Mouse (Mus musculus) stomach, embryonic 16.5 days (tissue): ENCODE measurements around the gene Rtn2. TPM values are rescaled to one million over a fixed set of nuclear protein-coding genes. Genes with fewer than 3 reads are reported as not detected.
A peak's percentile ranks its signal among the peaks of the same experiment; 100 is the strongest.

ENCODE experiments used
- ATAC-seq: fragments of 200-750 bp; cut with Nextera tagmentation; 2 replicates; pipeline ENCODE4 v1.8.0; 2017; ENCODE audit warnings: moderate number of reproducible peaks, moderate TSS enrichment; ENCODE audit not compliant: insufficient read depth, low FRiP score
- H3K27ac ChIP-seq: fragments of 300-500 bp; sonication (generic); 2 replicates; pipeline ENCODE4 v1.5.1; 2014; ENCODE audit warnings: low read length
- H3K27me3 ChIP-seq: fragments of 300-500 bp; sonication (generic); 2 replicates; pipeline ENCODE4 v1.6.1; 2014; ENCODE audit warnings: low read length, control low read depth, mixed read lengths; ENCODE audit not compliant: control insufficient read depth, insufficient read depth
- H3K36me3 ChIP-seq: fragments of 300-500 bp; sonication (generic); 2 replicates; pipeline ENCODE4 v1.6.1; 2014; ENCODE audit warnings: low read length; ENCODE audit not compliant: control insufficient read depth, insufficient read depth
- H3K4me1 ChIP-seq: fragments of 300-500 bp; sonication (generic); 2 replicates; pipeline ENCODE4 v1.6.1; 2014; ENCODE audit warnings: low read length, control low read depth, mixed read lengths; ENCODE audit not compliant: control insufficient read depth, insufficient read depth
- H3K4me2 ChIP-seq: fragments of 300-500 bp; sonication (generic); 2 replicates; pipeline ENCODE4 v1.6.1; 2014; ENCODE audit warnings: low read depth, low read length, mixed read lengths
- H3K4me3 ChIP-seq: fragments of 300-500 bp; sonication (generic); replicated peaks from 2 replicates; pipeline ENCODE4 v1.5.1; 2014; ENCODE audit warnings: mild to moderate bottlenecking, low read length
- H3K9ac ChIP-seq: fragments of 300-500 bp; sonication (generic); 2 replicates; pipeline ENCODE4 v1.6.1; 2014; ENCODE audit warnings: low read length
- H3K9me3 ChIP-seq: fragments of 300-500 bp; sonication (generic); replicated peaks from 2 replicates; pipeline ENCODE4 v1.6.1; 2016; ENCODE audit warnings: low read length, control low read depth; ENCODE audit not compliant: control insufficient read depth
- WGBS: fragments of 180-500 bp; shearing (Covaris S2); extraction: QIAGEN DNeasy Blood & Tissue Kit; methylation state at CpG from one replicate; pipeline ENCODE4 v1.1.7; 2014; 5-methylcytosine and 5-hydroxymethylcytosine counted together
- polyA plus RNA-seq: library from polyadenylated mRNA; unstranded; fragments of >200 nt; fragmentation: Nextera tagmentation; extraction: Ambion mirVana; gene quantifications from 2 replicates; pipeline ENCODE4 v1.2.1, GENCODE M21; 2015

Rtn2 gene
- polyA plus RNA-seq, 1 experiment from 2014 or later: 21.7 TPM

DNA sequence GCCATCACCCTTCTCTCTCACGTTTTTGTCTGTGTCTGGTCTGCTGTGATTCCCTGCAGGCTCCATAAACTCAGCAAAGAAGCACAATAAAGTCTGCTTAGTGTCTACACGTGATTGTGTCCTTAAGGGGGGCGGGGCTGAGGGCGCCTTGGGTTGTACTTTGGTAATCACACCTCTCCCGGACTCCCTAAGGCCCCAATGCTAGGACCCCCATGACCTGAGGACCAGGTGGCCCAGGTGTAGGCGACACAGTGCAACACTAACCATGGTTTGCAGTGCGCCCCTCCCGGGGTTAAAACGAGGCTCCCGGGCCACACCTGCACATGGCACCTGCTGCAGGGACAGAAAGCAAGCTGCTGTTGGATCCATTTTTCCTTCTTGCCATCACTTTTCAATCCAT is 58.8 kb downstream of the Rtn2 start:
- ATAC-seq: no peak
- Histone ChIP-seq H3K27ac (no peak overlapping the region), H3K9ac (no peak overlapping the region)

DNA sequence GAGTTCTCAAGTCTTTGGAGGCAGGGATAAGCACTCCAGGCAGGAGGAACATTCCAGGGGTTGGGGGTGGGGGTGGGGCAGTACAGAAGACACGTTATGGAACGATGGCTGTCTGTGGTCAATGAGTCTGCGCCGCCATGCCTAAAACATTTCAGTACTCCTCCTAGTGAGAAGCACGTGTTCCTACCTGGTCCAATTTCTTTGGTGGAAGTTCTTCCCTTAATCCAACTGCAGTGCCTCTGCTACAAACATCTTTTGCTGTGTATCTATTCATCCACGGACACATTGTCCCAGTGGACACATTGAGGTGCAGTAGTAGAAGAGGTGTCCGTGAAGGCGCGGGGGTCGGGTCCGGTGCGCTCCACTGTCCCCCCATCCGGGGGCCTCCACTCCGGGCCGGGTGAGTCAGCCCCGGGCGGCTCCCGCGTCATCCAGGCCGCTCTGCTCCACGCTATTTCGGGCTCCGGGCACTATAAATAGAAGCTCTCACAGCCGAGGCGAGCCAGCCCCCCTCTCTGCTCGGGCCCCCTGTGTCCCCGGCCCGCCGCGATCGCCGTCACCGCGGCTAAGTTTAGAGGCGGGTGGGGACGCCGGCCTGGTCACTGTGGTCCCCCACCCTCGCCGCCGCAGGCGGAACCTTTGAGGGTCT is 59.5 kb downstream of the Rtn2 start:
- peak overlapping the region; percentile 80 for H3K27ac ChIP-seq
- peaks cover 21% of the 10 kb centered on the region for H3K4me1 ChIP-seq
- H3K9ac ChIP-seq: peak overlapping the region; percentile 75
- H3K36me3 ChIP-seq: no peaks in the 10 kb centered on the region
- 0 out of 2 replicates have a peak, but pooled peaks cover 5% of the 10 kb centered on the region for H3K27me3 ChIP-seq
- under 1% methylated on average over 41 of the region's 41 CpGs for WGBS
- peak overlapping the region; percentile 55 for H3K4me3 ChIP-seq
- peak; percentile 30; the same call in 1 of the 2 replicates for ATAC-seq
- H3K4me2 ChIP-seq: peak overlapping the region; percentile 94
- no peaks in the 10 kb centered on the region for H3K9me3 ChIP-seq

More for the DNA sequence above, 58.8 kb downstream of the Rtn2 start:
- no peaks in the 10 kb centered on the region for H3K9me3 ChIP-seq
- peak overlapping the region; percentile 55; the same call in 1 of the 2 replicates for H3K4me3 ChIP-seq
- peaks cover 21% of the 10 kb centered on the region for H3K4me1 ChIP-seq
- WGBS: 17% methylated on average over 10 of the region's 10 CpGs
- no peaks in the 10 kb centered on the region for H3K36me3 ChIP-seq
- H3K27me3 ChIP-seq: 0 out of 2 replicates have a peak, but pooled peaks cover 5% of the 10 kb centered on the region
- H3K4me2 ChIP-seq: peak overlapping the region; percentile 94

DNA sequence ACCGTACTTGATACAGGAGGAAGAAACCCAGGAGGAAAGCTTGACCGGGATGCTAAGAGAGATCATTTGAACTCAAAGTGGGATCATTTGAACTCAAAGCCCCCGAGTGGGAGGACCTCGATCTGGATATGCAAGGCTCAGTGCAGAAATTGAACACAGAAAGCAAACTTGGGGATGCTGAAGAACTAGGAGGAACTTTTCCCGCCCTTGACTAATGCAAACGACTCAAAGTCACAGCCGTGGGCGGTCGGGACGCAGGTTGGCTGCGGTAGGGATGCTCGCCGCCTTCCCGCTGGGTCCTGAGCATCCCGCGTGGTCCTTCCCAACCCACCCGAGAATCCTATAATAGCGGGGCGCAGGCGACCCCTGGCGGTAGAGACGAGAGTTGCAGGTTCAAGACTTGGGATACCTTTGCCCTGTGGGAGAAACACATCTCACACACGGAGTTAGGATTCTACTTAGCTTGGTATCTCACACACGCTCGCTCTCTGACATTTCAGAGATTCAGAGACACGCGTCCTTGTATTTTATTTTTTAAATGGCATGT is 60.1 kb downstream of the Rtn2 start:
- ATAC-seq: no peak; the same call in 1 of the 2 replicates
- H3K4me3 ChIP-seq: peak overlapping the region; percentile 55
- H3K9ac ChIP-seq: peak overlapping the region; percentile 75
- peaks cover 21% of the 10 kb centered on the region for H3K4me1 ChIP-seq
- H3K27ac ChIP-seq: peak overlapping the region; percentile 80
- no peaks in the 10 kb centered on the region for H3K36me3 ChIP-seq
- WGBS: under 1% methylated on average over 27 of the region's 27 CpGs
- H3K27me3 ChIP-seq: 0 out of 2 replicates have a peak, but pooled peaks cover 5% of the 10 kb centered on the region
- H3K4me2 ChIP-seq: peak overlapping the region; percentile 94
- H3K9me3 ChIP-seq: no peaks in the 10 kb centered on the region

DNA sequence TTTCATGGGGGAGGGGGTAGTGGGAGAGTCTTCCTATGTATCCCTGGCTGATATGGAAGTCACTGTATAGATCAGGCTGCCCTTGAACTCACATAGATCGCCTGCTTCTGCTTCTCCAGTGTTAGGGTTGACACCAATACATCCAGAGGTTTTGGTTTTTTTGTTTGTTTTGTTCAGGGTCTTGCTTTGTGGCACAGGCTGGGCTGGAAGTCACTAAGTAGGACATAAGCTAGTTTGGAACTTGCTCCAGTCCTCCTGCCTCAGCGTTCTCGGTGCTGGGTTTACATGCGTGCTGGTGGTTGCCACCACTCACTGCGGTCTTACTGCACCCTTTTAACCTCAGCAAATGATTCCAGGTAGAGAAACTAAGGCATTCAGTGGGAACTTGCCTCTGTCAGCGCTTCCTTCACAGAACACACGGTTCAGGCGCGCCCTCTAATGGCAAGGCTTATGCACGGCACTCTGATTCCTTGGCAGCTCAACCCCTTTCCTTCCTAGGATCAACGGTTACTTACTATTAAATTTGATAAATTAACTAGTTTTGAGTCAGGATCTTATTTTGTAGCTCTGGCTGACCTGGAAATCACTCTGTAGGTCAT is 60.9 kb downstream of the Rtn2 start:
- ATAC-seq: no peak
- Histone ChIP-seq H3K36me3 (0 out of 2 replicates have a peak, but pooled peaks cover under 1% of the 10 kb centered on the region), H3K4me1 (peaks cover 21% of the 10 kb centered on the region), H3K9ac (no peak overlapping the region), H3K27ac (no peak overlapping the region), H3K4me3 (0 out of 2 replicates have a peak overlapping the region, but pooled peaks have one; percentile 6), H3K27me3 (0 out of 2 replicates have a peak, but pooled peaks cover 5% of the 10 kb centered on the region), H3K9me3 (no peaks in the 10 kb centered on the region), H3K4me2 (peak overlapping the region; percentile 94)
- under 1% methylated on average over 11 of the region's 11 CpGs for WGBS

DNA sequence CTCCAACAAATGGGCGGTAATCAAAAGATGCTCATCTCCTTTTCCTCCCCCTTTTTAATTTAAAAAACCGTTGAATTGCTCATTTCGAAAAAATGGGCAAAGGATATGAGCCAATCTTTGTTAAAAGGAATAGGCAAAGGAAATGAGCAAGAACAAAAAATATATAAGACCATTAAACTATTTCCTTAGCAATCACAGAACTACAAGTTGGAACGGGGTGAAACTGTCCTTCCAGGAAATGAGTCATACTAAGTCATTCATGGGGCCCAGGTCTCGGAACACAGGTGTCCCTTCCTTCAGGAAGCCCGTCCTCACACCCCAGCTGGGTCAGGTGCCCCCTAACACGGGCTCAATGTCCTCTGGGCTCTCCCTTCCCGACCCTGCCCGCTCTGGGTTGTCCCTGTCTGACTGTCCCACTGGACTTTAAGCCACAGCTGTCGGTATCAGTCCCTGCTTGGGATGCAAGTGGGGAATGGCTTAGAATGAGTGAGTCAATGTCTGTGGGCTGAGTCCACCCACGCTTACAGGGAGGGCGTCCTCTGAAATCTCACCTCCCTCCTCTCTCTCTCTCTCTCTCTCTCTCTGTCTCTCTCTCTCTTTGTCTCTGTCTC is 61.9 kb downstream of the Rtn2 start, which contains the start of gene Ercc1:
Gene Ercc1, plus strand, starts transcription at position 542 of the 611 bp plus-strand sequence.
- Histone ChIP-seq H3K27me3 (0 out of 2 replicates have a peak, but pooled peaks cover 5% of the 10 kb centered on the region), H3K36me3 (0 out of 2 replicates have a peak, but pooled peaks cover 4% of the 10 kb centered on the region), H3K27ac (peak within 1 kb of the TSS; percentile 92), H3K4me3 (peak within 1 kb of the TSS; percentile 88), H3K4me1 (peaks cover 21% of the 10 kb centered on the region), H3K9ac (peak within 1 kb of the TSS; percentile 87), H3K9me3 (no peaks in the 10 kb centered on the region), H3K4me2 (peak within 1 kb of the TSS; percentile 90)
- ATAC-seq: no peak
- 20% methylated on average over 12 of the region's 12 CpGs for WGBS

DNA sequence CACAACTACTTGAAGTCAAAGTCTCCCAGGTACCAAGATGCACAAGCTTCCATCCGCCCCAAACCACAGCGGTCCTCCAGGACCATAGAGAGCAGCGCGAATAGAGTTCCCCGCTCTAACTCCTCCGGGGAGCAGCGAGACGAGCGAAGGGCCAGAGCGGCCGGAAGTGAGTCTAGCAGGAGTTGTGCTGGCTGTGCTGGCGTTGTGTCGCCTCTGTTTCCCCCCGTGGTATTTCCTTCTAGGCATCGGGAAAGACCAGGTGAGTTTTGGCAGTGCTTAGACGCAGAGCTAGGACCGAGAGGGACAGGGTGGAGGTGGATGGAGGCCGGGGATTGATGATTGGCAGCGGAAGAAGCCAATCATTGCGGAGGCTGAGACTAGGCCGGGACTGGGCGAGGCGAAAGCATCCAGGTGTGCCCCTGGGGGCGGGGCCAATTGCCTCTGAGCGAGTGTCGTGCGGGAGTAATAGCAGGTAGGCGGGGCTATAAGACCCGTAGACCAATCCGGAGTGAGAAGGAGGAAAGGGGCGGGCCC is 62.6 kb downstream of the Rtn2 start:
- Histone ChIP-seq H3K27ac (peak overlapping the region; percentile 92), H3K4me3 (peak overlapping the region; percentile 88), H3K9ac (peak overlapping the region; percentile 87), H3K9me3 (no peaks in the 10 kb centered on the region), H3K36me3 (0 out of 2 replicates have a peak, but pooled peaks cover 4% of the 10 kb centered on the region), H3K4me1 (peaks cover 21% of the 10 kb centered on the region), H3K4me2 (peak overlapping the region; percentile 90), H3K27me3 (0 out of 2 replicates have a peak, but pooled peaks cover 5% of the 10 kb centered on the region)
- under 1% methylated on average over 31 of the region's 31 CpGs for WGBS
- peak; percentile 95 for ATAC-seq

Other genes with a start within 250 kb of the Rtn2 start
- gene Rsph6a, start 227.9 kb upstream of the Rtn2 start, polyA plus RNA-seq: not detected in 2 replicates
- gene Dmwd, start 206.4 kb upstream of the Rtn2 start, polyA plus RNA-seq: 7.7 and 8.3 TPM in 2 replicates
- gene Dmpk, start 198.8 kb upstream of the Rtn2 start, polyA plus RNA-seq: 84.7 and 98.1 TPM in 2 replicates
- 8.8 and 10.4 TPM in 2 replicates for gene Six5, start 188.0 kb upstream of the Rtn2 start, polyA plus RNA-seq
- gene Gm4969, start 164.3 kb upstream of the Rtn2 start, polyA plus RNA-seq: 2.2 and 2.5 TPM in 2 replicates
- 13.5 and 15.3 TPM in 2 replicates for gene Fbxo46, start 162.8 kb upstream of the Rtn2 start, polyA plus RNA-seq
- 14.1 and 14.8 TPM in 2 replicates for gene Qpctl, start 133.3 kb upstream of the Rtn2 start, polyA plus RNA-seq
- 123 and 136 TPM in 2 replicates for gene Snrpd2, start 132.9 kb upstream of the Rtn2 start, polyA plus RNA-seq
- gene Gipr, start 116.5 kb upstream of the Rtn2 start, polyA plus RNA-seq: 1.6 and 2.4 TPM in 2 replicates
- gene Eml2, start 106.2 kb upstream of the Rtn2 start, polyA plus RNA-seq: 10.9 and 11.4 TPM in 2 replicates
- 1.4 and 1.7 TPM in 2 replicates for gene Gpr4, start 70.1 kb upstream of the Rtn2 start, polyA plus RNA-seq
- gene Opa3, start 54.3 kb upstream of the Rtn2 start, polyA plus RNA-seq: 33.0 and 34.5 TPM in 2 replicates
- 77.8 and 85.6 TPM in 2 replicates for gene Vasp, start 10.8 kb upstream of the Rtn2 start, polyA plus RNA-seq
- 0.17 TPM in 1 of 2 replicates, not detected in the other for gene Ppm1n, start 2.6 kb upstream of the Rtn2 start, polyA plus RNA-seq
- 0.25 and 0.27 TPM in 2 replicates for gene Fosb, start 27.4 kb downstream of the Rtn2 start, polyA plus RNA-seq
- 61.4 and 66.5 TPM in 2 replicates for gene Ercc1, start 62.2 kb downstream of the Rtn2 start, polyA plus RNA-seq
- gene Cd3eap, start 76.9 kb downstream of the Rtn2 start, polyA plus RNA-seq: 22.9 and 23.0 TPM in 2 replicates
- 7.8 and 9.6 TPM in 2 replicates for gene Ppp1r13l, start 77.1 kb downstream of the Rtn2 start, polyA plus RNA-seq
- 11.7 and 11.8 TPM in 2 replicates for gene Ercc2, start 99.4 kb downstream of the Rtn2 start, polyA plus RNA-seq
- gene Klc3, start 121.5 kb downstream of the Rtn2 start, polyA plus RNA-seq: 13.3 and 15.8 TPM in 2 replicates
- 50.9 and 378 TPM in 2 replicates for gene Ckm, start 122.2 kb downstream of the Rtn2 start, polyA plus RNA-seq
- gene Mark4, start 176.2 kb downstream of the Rtn2 start, polyA plus RNA-seq: 4.3 and 5.9 TPM in 2 replicates
- gene Exoc3l2, start 180.7 kb downstream of the Rtn2 start, polyA plus RNA-seq: 0.71 and 0.85 TPM in 2 replicates
- gene Bloc1s3, start 225.7 kb downstream of the Rtn2 start, polyA plus RNA-seq: 1.4 and 1.5 TPM in 2 replicates
- gene Trappc6a, start 225.8 kb downstream of the Rtn2 start, polyA plus RNA-seq: 101 and 102 TPM in 2 replicates
- gene Nkpd1, start 235.2 kb downstream of the Rtn2 start, polyA plus RNA-seq: 1.8 and 3.3 TPM in 2 replicates